Mouse (Mus musculus) thymus, adult 2 months (tissue): Measurements from ENCODE around the gene Dedd2.

Experiments used
- CTCF ChIP-seq: fragments of 200-500 bp; IDR thresholded peaks from 2 replicates; pipeline ENCODE4 v1.5.1; 2012; ENCODE audit warnings: mild to moderate bottlenecking, control low read depth, low read length, moderate library complexity, borderline replicate concordance; ENCODE audit not compliant: control insufficient read depth, poor library complexity, insufficient read depth; ENCODE audit errors: extremely low read depth
- POLR2A ChIP-seq: fragments of 200-500 bp; IDR thresholded peaks from 2 replicates; pipeline ENCODE4 v1.6.1; 2012; ENCODE audit warnings: mild to moderate bottlenecking, low read length, control low read depth, moderate library complexity; ENCODE audit not compliant: control insufficient read depth, poor library complexity, insufficient read depth; ENCODE audit errors: extremely low read depth

DNA sequence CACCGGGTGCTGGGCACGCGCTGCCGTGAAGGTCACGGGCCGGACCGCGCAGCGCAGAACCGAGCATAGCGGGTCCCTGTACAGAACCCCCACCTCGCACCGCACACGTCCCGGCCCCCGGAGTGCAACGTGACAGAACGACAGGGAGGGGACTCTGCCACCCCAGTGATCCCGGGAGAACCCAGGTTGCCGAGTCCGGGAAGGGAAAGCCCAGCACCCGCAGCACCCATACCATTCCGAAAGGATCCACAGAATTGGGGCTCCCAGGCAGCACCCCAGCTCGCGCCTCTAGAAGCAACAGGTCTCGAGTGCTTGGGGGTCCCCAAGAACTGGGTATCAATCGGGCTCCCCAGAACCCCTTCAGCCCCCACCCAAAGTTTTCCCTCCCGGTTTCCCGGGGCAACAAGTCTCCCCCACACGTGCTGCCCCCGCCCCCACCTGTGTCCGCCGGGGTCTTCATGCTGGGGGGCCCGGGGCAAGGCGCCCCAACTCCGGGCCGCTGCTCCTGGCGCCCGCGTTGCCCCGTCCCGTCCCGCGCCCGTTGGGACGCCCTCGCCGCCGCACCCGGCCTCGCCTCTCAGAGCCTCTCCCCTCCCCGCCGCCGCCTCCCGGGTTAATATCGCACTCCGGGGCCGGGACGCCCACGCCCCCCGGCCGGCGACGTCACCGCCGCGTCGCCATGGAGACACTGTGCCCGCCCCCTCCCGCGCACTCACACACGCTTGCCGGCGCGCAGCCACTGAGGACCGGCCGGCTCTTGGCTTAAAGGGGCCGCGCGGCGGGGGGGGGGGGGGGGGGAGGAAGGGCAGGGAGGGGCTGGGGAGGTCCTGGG, 29.9 kb upstream of the Dedd2 start, which contains the start of gene Erf:
- TF ChIP-seq CTCF (peak; percentile 32; the same call in 1 of the 2 replicates), POLR2A (peak; percentile 72)
